Mouse (Mus musculus) liver, embryonic 11.5 days (tissue): ENCODE results near the gene Amigo1. TPM values are rescaled to one million over a fixed set of nuclear protein-coding genes. Genes with fewer than 3 reads are reported as not detected.

Source experiments
- ATAC-seq: fragments of 200-750 bp; cut with Nextera tagmentation; replicated peaks from 2 replicates; pipeline ENCODE4 v1.8.0; 2017; ENCODE audit warnings: moderate number of reproducible peaks, mild to moderate bottlenecking, moderate TSS enrichment, moderate library complexity; ENCODE audit not compliant: low FRiP score
- DNase-seq: peaks from one replicate; pipeline ENCODE4 v3.0.0-alpha.2; 2017; ENCODE audit warnings: low spot score
- H3K27ac ChIP-seq: fragments of 300-500 bp; sonication (generic); 2 replicates; pipeline ENCODE4 v1.5.1; 2014; ENCODE audit warnings: mild to moderate bottlenecking, low read depth, low read length, control low read depth
- H3K27me3 ChIP-seq: fragments of 300-500 bp; sonication (generic); replicated peaks from 2 replicates; pipeline ENCODE4 v1.6.1; 2014; ENCODE audit warnings: low read length, mixed read lengths; ENCODE audit not compliant: control insufficient read depth, insufficient read depth
- H3K36me3 ChIP-seq: fragments of 300-500 bp; sonication (generic); 2 replicates; pipeline ENCODE4 v1.6.1; 2014; ENCODE audit warnings: mild to moderate bottlenecking, low read length, moderate library complexity, mixed read lengths; ENCODE audit not compliant: control insufficient read depth, insufficient read depth
- H3K4me1 ChIP-seq: fragments of 300-500 bp; sonication (generic); replicated peaks from 2 replicates; pipeline ENCODE4 v1.6.1; 2014; ENCODE audit warnings: low read length, mixed read lengths; ENCODE audit not compliant: control insufficient read depth, insufficient read depth
- H3K4me2 ChIP-seq: fragments of 300-500 bp; sonication (generic); 2 replicates; pipeline ENCODE4 v1.6.1; 2014; ENCODE audit warnings: mild to moderate bottlenecking, control low read depth, moderate library complexity
- H3K4me3 ChIP-seq: fragments of 300-500 bp; sonication (generic); 2 replicates; pipeline ENCODE4 v1.5.1; 2014; ENCODE audit warnings: low read depth, low read length, control low read depth
- H3K9ac ChIP-seq: fragments of 300-500 bp; sonication (generic); 2 replicates; pipeline ENCODE4 v1.6.1; 2014; ENCODE audit warnings: low read depth, low read length, control low read depth
- H3K9me3 ChIP-seq: fragments of 300-500 bp; sonication (generic); 2 replicates; pipeline ENCODE4 v1.6.1; 2016; ENCODE audit warnings: low read length, inconsistent platforms, mixed read lengths; ENCODE audit not compliant: control insufficient read depth
- WGBS: fragments of 180-500 bp; shearing (Covaris S2); extraction: QIAGEN DNeasy Blood & Tissue Kit; methylation state at CpG from one replicate; pipeline ENCODE4 v1.1.7; 2014; 5-methylcytosine and 5-hydroxymethylcytosine counted together
- polyA plus RNA-seq: library from polyadenylated mRNA; unstranded; fragments of >200 nt; fragmentation: Nextera tagmentation; extraction: Ambion mirVana; gene quantifications from 2 replicates; pipeline ENCODE4 v1.2.1, GENCODE M21; 2014

Amigo1 gene
- polyA plus RNA-seq, 1 experiment from 2014 or later, result 0.88 TPM

- ATAC-seq, result no peak
- Histone ChIP-seq H3K36me3 (no peaks in the 10 kb centered on the region), H3K27me3 (no peaks in the 10 kb centered on the region), H3K4me3 (no peak within 1 kb of the TSS), H3K9me3 (no peaks in the 10 kb centered on the region), H3K27ac (no peak within 1 kb of the TSS), H3K4me1 (no peaks in the 10 kb centered on the region), H3K4me2 (no peak within 1 kb of the TSS), H3K9ac (no peak within 1 kb of the TSS)
- DNase-seq, result no peak
- WGBS, result 52% methylated on average over 4 of the region's 4 CpGs
Observed at GRCm38 (mm10) chr3:108154656-108155055, 31.5 kb upstream of the Amigo1 start, which contains the start of gene Gpr61. TSS of gene Gpr61 (minus strand) at chr3:108154882.

GRCm38 (mm10) chr3:108158383-108159037 lies 27.6 kb upstream of the Amigo1 start:
- 62% methylated on average over 9 of the region's 9 CpGs for WGBS
- DNase-seq, result no peak

DNA sequence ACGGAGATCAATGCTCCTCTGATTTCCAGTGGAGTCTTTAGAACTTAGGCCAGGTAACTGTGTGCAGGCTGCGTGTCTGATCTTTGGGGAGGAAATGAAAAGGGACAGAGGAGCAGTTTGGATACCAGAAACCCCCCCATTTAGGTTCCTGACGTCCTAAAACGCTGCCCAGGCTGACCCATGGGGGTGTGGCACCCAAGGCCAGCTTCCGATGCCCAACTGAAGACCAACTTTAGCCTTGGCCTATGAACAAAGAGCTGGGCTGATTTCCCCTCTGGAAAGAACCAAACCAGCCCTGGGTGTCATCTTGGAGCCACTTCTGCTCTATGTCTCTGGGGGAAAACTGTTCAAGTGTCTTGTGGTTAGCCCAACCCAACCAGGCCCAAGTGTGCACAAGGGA lies 22.0 kb upstream of the Amigo1 start:
- no peak overlapping the region for H3K9ac ChIP-seq
- ATAC-seq (no peak), DNase-seq (no peak)
- H3K9me3 ChIP-seq, result no peaks in the 10 kb centered on the region
- no peak overlapping the region for H3K4me3 ChIP-seq
- H3K27ac ChIP-seq, result no peak overlapping the region
- WGBS, result 64% methylated on average over 5 of the region's 5 CpGs
- no peaks in the 10 kb centered on the region for H3K4me1 ChIP-seq
- no peaks in the 10 kb centered on the region for H3K27me3 ChIP-seq
- no peak overlapping the region for H3K4me2 ChIP-seq
- no peaks in the 10 kb centered on the region for H3K36me3 ChIP-seq

More at GRCm38 (mm10) chr3:108158383-108159037, 27.6 kb upstream of the Amigo1 start:
- H3K9ac ChIP-seq, result no peak overlapping the region
- no peak overlapping the region for H3K4me2 ChIP-seq
- no peak overlapping the region for H3K27ac ChIP-seq
- H3K36me3 ChIP-seq, result no peaks in the 10 kb centered on the region
- no peak for ATAC-seq
- H3K9me3 ChIP-seq, result no peaks in the 10 kb centered on the region
- H3K4me3 ChIP-seq, result no peak overlapping the region
- H3K4me1 ChIP-seq, result no peaks in the 10 kb centered on the region
- no peaks in the 10 kb centered on the region for H3K27me3 ChIP-seq

GRCm38 (mm10) chr3:108164807-108165206 lies 21.3 kb upstream of the Amigo1 start:
- Histone ChIP-seq H3K4me3 (0 out of 2 replicates have a peak overlapping the region, but pooled peaks have one; percentile 5), H3K4me1 (no peaks in the 10 kb centered on the region), H3K27ac (no peak overlapping the region), H3K4me2 (no peak overlapping the region), H3K9me3 (no peaks in the 10 kb centered on the region), H3K36me3 (no peaks in the 10 kb centered on the region), H3K27me3 (no peaks in the 10 kb centered on the region), H3K9ac (no peak overlapping the region)
- 34% methylated on average over 9 of the region's 9 CpGs for WGBS
- DNase-seq, result peak; percentile 73
- peak; percentile 56; the same call in 1 of the 2 replicates for ATAC-seq

GRCm38 (mm10) chr3:108165532-108166315 lies 20.4 kb upstream of the Amigo1 start:
- H3K27me3 ChIP-seq, result no peaks in the 10 kb centered on the region
- 57% methylated on average over 10 of the region's 10 CpGs for WGBS
- no peaks in the 10 kb centered on the region for H3K9me3 ChIP-seq
- DNase-seq (no peak), ATAC-seq (no peak)
- no peak overlapping the region for H3K27ac ChIP-seq
- H3K4me3 ChIP-seq, result no peak overlapping the region
- H3K4me1 ChIP-seq, result no peaks in the 10 kb centered on the region
- H3K9ac ChIP-seq, result no peak overlapping the region
- H3K4me2 ChIP-seq, result no peak overlapping the region
- H3K36me3 ChIP-seq, result no peaks in the 10 kb centered on the region

DNA sequence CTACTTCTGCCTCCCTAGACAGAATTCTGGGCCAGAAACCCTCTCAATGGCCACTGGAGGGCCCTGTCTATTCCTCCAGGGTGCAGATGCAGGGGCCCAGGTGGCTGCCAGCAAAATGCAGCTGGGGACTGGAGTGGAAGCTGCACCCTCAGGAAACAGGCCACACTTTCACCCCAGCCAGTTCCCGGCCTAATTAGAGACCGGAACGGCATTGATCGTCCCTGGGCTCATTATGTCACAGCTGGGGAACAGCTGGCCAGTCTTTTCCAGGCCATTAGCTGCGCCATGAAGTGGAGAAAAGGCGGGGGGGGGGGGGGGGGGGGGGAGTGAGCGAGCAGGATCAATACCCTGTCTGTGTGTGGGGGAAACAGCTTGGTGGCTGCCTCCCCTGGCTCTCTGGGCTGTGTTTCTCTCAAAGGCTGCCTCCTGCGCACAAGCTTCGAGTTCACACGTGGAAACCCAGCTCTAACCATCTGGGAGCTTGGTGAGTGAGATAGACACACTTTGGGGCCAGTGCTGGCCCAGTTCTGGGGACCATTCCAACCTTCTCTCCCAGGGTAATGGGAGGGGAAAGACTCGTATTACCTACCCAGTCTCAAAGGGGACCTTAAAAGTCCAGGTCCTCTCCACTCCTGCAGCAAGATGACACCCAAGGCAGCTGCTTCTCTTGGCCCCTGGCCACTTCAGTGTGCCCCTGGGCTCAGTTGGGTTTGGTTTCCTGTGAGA lies 19.5 kb upstream of the Amigo1 start:
- H3K27me3 ChIP-seq, result no peaks in the 10 kb centered on the region
- no peaks in the 10 kb centered on the region for H3K36me3 ChIP-seq
- DNase-seq (no peak), ATAC-seq (0 out of 2 replicates have a peak, but pooled peaks have one; percentile 15)
- no peak overlapping the region for H3K4me2 ChIP-seq
- no peak overlapping the region for H3K4me3 ChIP-seq
- no peak overlapping the region for H3K27ac ChIP-seq
- no peaks in the 10 kb centered on the region for H3K9me3 ChIP-seq
- H3K9ac ChIP-seq, result no peak overlapping the region
- 35% methylated on average over 10 of the region's 11 CpGs for WGBS
- H3K4me1 ChIP-seq, result no peaks in the 10 kb centered on the region

GRCm38 (mm10) chr3:108167499-108167898 lies 18.6 kb upstream of the Amigo1 start:
- Histone ChIP-seq H3K9me3 (no peaks in the 10 kb centered on the region), H3K27ac (no peak overlapping the region), H3K4me1 (no peaks in the 10 kb centered on the region), H3K4me2 (no peak overlapping the region), H3K9ac (no peak overlapping the region), H3K36me3 (no peaks in the 10 kb centered on the region), H3K4me3 (no peak overlapping the region), H3K27me3 (no peaks in the 10 kb centered on the region)
- 55% methylated on average over 14 of the region's 14 CpGs for WGBS
- ATAC-seq (no peak), DNase-seq (no peak)

GRCm38 (mm10) chr3:108169199-108169598 lies 16.9 kb upstream of the Amigo1 start:
- no peak overlapping the region for H3K27ac ChIP-seq
- H3K9ac ChIP-seq, result no peak overlapping the region
- DNase-seq, result no peak
- H3K4me3 ChIP-seq, result no peak overlapping the region
- no peaks in the 10 kb centered on the region for H3K4me1 ChIP-seq
- no peak for ATAC-seq
- no peaks in the 10 kb centered on the region for H3K36me3 ChIP-seq
- H3K4me2 ChIP-seq, result no peak overlapping the region
- H3K27me3 ChIP-seq, result no peaks in the 10 kb centered on the region
- 39% methylated on average over 3 of the region's 3 CpGs for WGBS
- H3K9me3 ChIP-seq, result no peaks in the 10 kb centered on the region
